Mouse (Mus musculus): ENCODE results near the gene Nbea.

DNA sequence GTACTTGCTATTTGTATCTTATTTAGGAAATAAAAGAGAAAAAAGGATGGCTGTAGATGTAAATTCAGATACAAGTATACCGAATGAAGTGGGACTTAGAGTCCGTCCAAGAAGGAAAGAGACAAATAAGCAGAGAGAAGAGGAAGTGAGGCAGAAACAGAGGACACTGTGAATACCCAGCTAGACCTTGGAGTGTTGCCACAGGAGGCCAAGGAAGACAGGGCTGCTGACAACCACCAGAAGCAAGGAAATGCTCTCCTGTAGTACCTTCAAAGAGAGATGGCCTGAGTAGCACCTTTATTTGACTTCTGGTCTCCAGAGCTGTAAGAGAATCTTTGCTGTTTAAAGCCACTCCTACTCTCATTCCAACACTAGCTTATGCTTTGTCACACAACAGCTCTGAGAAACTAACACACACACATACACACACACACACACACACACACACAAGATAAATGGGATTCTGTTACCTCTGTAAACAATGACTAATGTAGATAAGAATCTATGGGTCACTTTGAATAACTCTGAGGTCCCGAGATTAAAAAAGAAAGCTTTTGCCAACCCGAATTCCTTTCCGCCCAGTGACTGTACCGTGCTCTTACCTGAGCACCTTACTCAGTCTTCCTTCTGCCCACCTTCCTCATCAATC lies 3.8 kb upstream of the Nbea start:
- no peak for TF ChIP-seq CTCF (IDR thresholded peaks at IDR 0.05; ENCODE audit: low read depth)
- TF ChIP-seq EP300 (IDR thresholded peaks at IDR 0.05; ENCODE audit: low read depth) = no peak

All from heart, postnatal 0 days (tissue).